Mouse (Mus musculus) liver, embryonic 12.5 days (tissue): ENCODE measurements at regions not wholly inside any gene's neighbourhood (a gene's known extent, or its start where the extent isn't known, plus 50 kb on each side); places are given as distances from the start of the nearest gene placed in this dataset.

Experiments
- ATAC-seq: fragments of 200-750 bp; cut with Nextera tagmentation; 2 replicates; pipeline ENCODE4 v1.8.0; 2017; ENCODE audit warnings: moderate number of reproducible peaks, mild to moderate bottlenecking, moderate library complexity
- H3K27ac ChIP-seq: fragments of 300-500 bp; sonication (generic); 2 replicates; pipeline ENCODE4 v1.5.1; 2016; ENCODE audit warnings: mild to moderate bottlenecking
- H3K27me3 ChIP-seq: fragments of 300-500 bp; sonication (generic); replicated peaks from 2 replicates; pipeline ENCODE4 v1.6.1; 2016; ENCODE audit warnings: mild to moderate bottlenecking, moderate library complexity
- H3K36me3 ChIP-seq: fragments of 300-500 bp; sonication (generic); 2 replicates; pipeline ENCODE4 v1.6.1; 2016; ENCODE audit warnings: mild to moderate bottlenecking, moderate library complexity
- H3K4me1 ChIP-seq: fragments of 300-500 bp; sonication (generic); 2 replicates; pipeline ENCODE4 v1.6.1; 2016
- H3K4me2 ChIP-seq: fragments of 300-500 bp; sonication (generic); 2 replicates; pipeline ENCODE4 v1.6.1; 2016; ENCODE audit warnings: mild to moderate bottlenecking, moderate library complexity
- H3K4me3 ChIP-seq: fragments of 300-500 bp; sonication (generic); 2 replicates; pipeline ENCODE4 v1.5.1; 2016; ENCODE audit warnings: mild to moderate bottlenecking, moderate library complexity
- H3K9ac ChIP-seq: fragments of 300-500 bp; sonication (generic); 2 replicates; pipeline ENCODE4 v1.6.1; 2016; ENCODE audit warnings: mild to moderate bottlenecking, moderate library complexity
- H3K9me3 ChIP-seq: fragments of 300-500 bp; sonication (generic); replicated peaks from 2 replicates; pipeline ENCODE4 v1.6.1; 2016; ENCODE audit warnings: mild to moderate bottlenecking, moderate library complexity
- WGBS: fragments of 180-500 bp; shearing (Covaris S2); methylation state at CpG from one replicate; pipeline ENCODE4 v1.1.7; 2016; ENCODE audit not compliant: insufficient replicate concordance; 5-methylcytosine and 5-hydroxymethylcytosine counted together

- WGBS: 68% methylated on average over 2 of the region's 2 CpGs
Observed at GRCm38 (mm10) chr14:105658316-105658715, 238.3 kb downstream of the Spry2 start.

GRCm38 (mm10) chr14:105647166-105647565, 249.5 kb downstream of the Spry2 start:
- no peak for ATAC-seq
- no peak overlapping the region for H3K9ac ChIP-seq

More at GRCm38 (mm10) chr14:105658316-105658715, 238.3 kb downstream of the Spry2 start:
- no peak overlapping the region for H3K4me3 ChIP-seq
- ATAC-seq: no peak
- H3K9me3 ChIP-seq: no peaks in the 10 kb centered on the region
- H3K9ac ChIP-seq: no peak overlapping the region
- H3K27ac ChIP-seq: no peak overlapping the region
- no peaks in the 10 kb centered on the region for H3K36me3 ChIP-seq
- H3K27me3 ChIP-seq: no peaks in the 10 kb centered on the region
- no peak overlapping the region for H3K4me2 ChIP-seq
- no peaks in the 10 kb centered on the region for H3K4me1 ChIP-seq

GRCm38 (mm10) chr14:105644428-105644827, 252.2 kb downstream of the Spry2 start:
- no peak overlapping the region for H3K4me2 ChIP-seq
- H3K4me3 ChIP-seq: no peak overlapping the region
- H3K27ac ChIP-seq: no peak overlapping the region
- no peak overlapping the region for H3K9ac ChIP-seq
- H3K36me3 ChIP-seq: no peaks in the 10 kb centered on the region
- no peak for ATAC-seq
- no peaks in the 10 kb centered on the region for H3K4me1 ChIP-seq
- H3K9me3 ChIP-seq: no peaks in the 10 kb centered on the region
- WGBS: 68% methylated on average over 2 of the region's 2 CpGs
- no peaks in the 10 kb centered on the region for H3K27me3 ChIP-seq

More at GRCm38 (mm10) chr14:105647166-105647565, 249.5 kb downstream of the Spry2 start:
- H3K4me2 ChIP-seq: no peak overlapping the region
- no peak overlapping the region for H3K4me3 ChIP-seq
- H3K27me3 ChIP-seq: no peaks in the 10 kb centered on the region
- 19% methylated on average over 3 of the region's 3 CpGs for WGBS
- no peaks in the 10 kb centered on the region for H3K9me3 ChIP-seq
- H3K27ac ChIP-seq: no peak overlapping the region
- H3K4me1 ChIP-seq: no peaks in the 10 kb centered on the region
- no peaks in the 10 kb centered on the region for H3K36me3 ChIP-seq

GRCm38 (mm10) chr14:105643285-105643957, 253.2 kb downstream of the Spry2 start:
- Histone ChIP-seq H3K27me3 (no peaks in the 10 kb centered on the region), H3K4me2 (no peak overlapping the region), H3K9me3 (no peaks in the 10 kb centered on the region), H3K4me1 (no peaks in the 10 kb centered on the region), H3K36me3 (no peaks in the 10 kb centered on the region), H3K27ac (no peak overlapping the region), H3K4me3 (no peak overlapping the region), H3K9ac (no peak overlapping the region)
- no peak for ATAC-seq
- WGBS: 66% methylated on average over 7 of the region's 7 CpGs

- Histone ChIP-seq H3K9me3 (no peaks in the 10 kb centered on the region), H3K4me2 (no peak overlapping the region), H3K9ac (no peak overlapping the region), H3K4me3 (no peak overlapping the region), H3K27ac (no peak overlapping the region), H3K36me3 (no peaks in the 10 kb centered on the region), H3K27me3 (no peaks in the 10 kb centered on the region), H3K4me1 (no peaks in the 10 kb centered on the region)
- no peak for ATAC-seq
- WGBS: 69% methylated on average over 4 of the region's 4 CpGs
Observed at GRCm38 (mm10) chr14:105632335-105632734, 264.3 kb downstream of the Spry2 start.

GRCm38 (mm10) chr14:105631681-105632031, 265.0 kb downstream of the Spry2 start:
- Histone ChIP-seq H3K4me1 (no peaks in the 10 kb centered on the region), H3K9me3 (no peaks in the 10 kb centered on the region), H3K4me2 (no peak overlapping the region), H3K27me3 (no peaks in the 10 kb centered on the region), H3K27ac (no peak overlapping the region), H3K9ac (no peak overlapping the region), H3K36me3 (no peaks in the 10 kb centered on the region), H3K4me3 (no peak overlapping the region)
- no peak for ATAC-seq
- 73% methylated on average over 5 of the region's 5 CpGs for WGBS

- Histone ChIP-seq H3K27ac (no peak overlapping the region), H3K36me3 (no peaks in the 10 kb centered on the region), H3K27me3 (no peaks in the 10 kb centered on the region), H3K9ac (no peak overlapping the region), H3K4me1 (no peaks in the 10 kb centered on the region), H3K9me3 (no peaks in the 10 kb centered on the region), H3K4me3 (no peak overlapping the region), H3K4me2 (no peak overlapping the region)
- ATAC-seq: no peak
- 77% methylated on average over 9 of the region's 9 CpGs for WGBS
Observed at GRCm38 (mm10) chr14:105630867-105631680, 265.5 kb downstream of the Spry2 start.

GRCm38 (mm10) chr14:105630444-105630843, 266.2 kb downstream of the Spry2 start:
- WGBS: 73% methylated on average over 5 of the region's 5 CpGs
- no peak overlapping the region for H3K9ac ChIP-seq
- H3K4me3 ChIP-seq: no peak overlapping the region

GRCm38 (mm10) chr14:105628673-105629072, 267.9 kb downstream of the Spry2 start:
- Histone ChIP-seq H3K9me3 (no peaks in the 10 kb centered on the region), H3K36me3 (no peaks in the 10 kb centered on the region), H3K9ac (no peak overlapping the region), H3K4me3 (no peak overlapping the region), H3K27me3 (no peaks in the 10 kb centered on the region), H3K4me2 (no peak overlapping the region), H3K4me1 (no peaks in the 10 kb centered on the region), H3K27ac (no peak overlapping the region)
- WGBS: 53% methylated on average over 3 of the region's 3 CpGs
- no peak for ATAC-seq

More at GRCm38 (mm10) chr14:105630444-105630843, 266.2 kb downstream of the Spry2 start:
- Histone ChIP-seq H3K36me3 (no peaks in the 10 kb centered on the region), H3K27ac (no peak overlapping the region), H3K4me2 (no peak overlapping the region), H3K27me3 (no peaks in the 10 kb centered on the region), H3K4me1 (no peaks in the 10 kb centered on the region), H3K9me3 (no peaks in the 10 kb centered on the region)
- no peak for ATAC-seq

GRCm38 (mm10) chr14:105624387-105624786, 272.2 kb downstream of the Spry2 start:
- H3K9me3 ChIP-seq: no peaks in the 10 kb centered on the region
- WGBS: 63% methylated on average over 7 of the region's 7 CpGs

GRCm38 (mm10) chr14:105622166-105622565, 274.5 kb downstream of the Spry2 start:
- 70% methylated on average over 5 of the region's 5 CpGs for WGBS
- ATAC-seq: no peak
- no peak overlapping the region for H3K4me2 ChIP-seq

More at GRCm38 (mm10) chr14:105624387-105624786, 272.2 kb downstream of the Spry2 start:
- Histone ChIP-seq H3K27me3 (no peaks in the 10 kb centered on the region), H3K4me1 (no peaks in the 10 kb centered on the region), H3K4me3 (no peak overlapping the region), H3K27ac (no peak overlapping the region), H3K9ac (no peak overlapping the region), H3K4me2 (no peak overlapping the region), H3K36me3 (no peaks in the 10 kb centered on the region)
- no peak for ATAC-seq

GRCm38 (mm10) chr14:105621124-105621523, 275.5 kb downstream of the Spry2 start:
- H3K4me3 ChIP-seq: no peak overlapping the region
- H3K36me3 ChIP-seq: no peaks in the 10 kb centered on the region
- no peak overlapping the region for H3K27ac ChIP-seq
- ATAC-seq: no peak
- H3K9me3 ChIP-seq: no peaks in the 10 kb centered on the region
- H3K4me1 ChIP-seq: no peaks in the 10 kb centered on the region
- WGBS: 71% methylated on average over 6 of the region's 6 CpGs
- H3K4me2 ChIP-seq: no peak overlapping the region
- no peak overlapping the region for H3K9ac ChIP-seq
- H3K27me3 ChIP-seq: no peaks in the 10 kb centered on the region

More at GRCm38 (mm10) chr14:105622166-105622565, 274.5 kb downstream of the Spry2 start:
- no peaks in the 10 kb centered on the region for H3K27me3 ChIP-seq
- H3K36me3 ChIP-seq: no peaks in the 10 kb centered on the region
- H3K27ac ChIP-seq: no peak overlapping the region
- no peak overlapping the region for H3K4me3 ChIP-seq
- H3K9ac ChIP-seq: no peak overlapping the region
- H3K9me3 ChIP-seq: no peaks in the 10 kb centered on the region
- no peaks in the 10 kb centered on the region for H3K4me1 ChIP-seq
